Mouse (Mus musculus) heart, embryonic 14.5 days (tissue): ENCODE data around the gene Snai1. TPM values are rescaled to one million over a fixed set of nuclear protein-coding genes. Genes with fewer than 3 reads are reported as not detected.

Source experiments
- ATAC-seq: fragments of 200-750 bp; cut with Nextera tagmentation; 2 replicates; pipeline ENCODE4 v1.8.0; 2017; ENCODE audit warnings: low read depth, moderate TSS enrichment; ENCODE audit not compliant: insufficient number of reproducible peaks, insufficient read depth, low FRiP score
- H3K27ac ChIP-seq, 2 experiments: fragments of 200-500 bp in 1 of 2; fragments of 300-500 bp in 1 of 2; sonication (generic) in 1 of 2; replicated peaks in 1 of 2; 2 replicates each; pipeline ENCODE4 v1.5.1; 2012 to 2014; ENCODE audit warnings: low read depth in 2 of 2, low read length in 2 of 2, control low read depth in 1 of 2, mild to moderate bottlenecking in 1 of 2, mixed read lengths in 1 of 2; ENCODE audit not compliant: control insufficient read depth in 1 of 2, insufficient read depth in 1 of 2
- H3K27me3 ChIP-seq: fragments of 300-500 bp; sonication (generic); 2 replicates; pipeline ENCODE4 v1.6.1; 2014; ENCODE audit warnings: mild to moderate bottlenecking, low read length, control low read depth; ENCODE audit not compliant: control insufficient read depth, insufficient read depth
- H3K36me3 ChIP-seq: fragments of 300-500 bp; sonication (generic); 2 replicates; pipeline ENCODE4 v1.6.1; 2014; ENCODE audit warnings: mild to moderate bottlenecking, control low read depth, low read length, mixed read lengths; ENCODE audit not compliant: control insufficient read depth, insufficient read depth
- H3K4me1 ChIP-seq, 2 experiments: fragments of 200-500 bp in 1 of 2; fragments of 300-500 bp in 1 of 2; sonication (generic) in 1 of 2; 2 replicates each; pipeline ENCODE4 v1.6.1; 2012 to 2014; ENCODE audit warnings: low read length in 2 of 2, control low read depth in 1 of 2, mixed read lengths in 1 of 2; ENCODE audit not compliant: control insufficient read depth in 2 of 2, insufficient read depth in 2 of 2
- H3K4me2 ChIP-seq: fragments of 300-500 bp; sonication (generic); 2 replicates; pipeline ENCODE4 v1.6.1; 2014; ENCODE audit warnings: mild to moderate bottlenecking, low read length
- H3K4me3 ChIP-seq, 2 experiments: fragments of 200-500 bp in 1 of 2; fragments of 300-500 bp in 1 of 2; sonication (generic) in 1 of 2; 2 replicates each; pipeline ENCODE4 v1.5.1; 2012 to 2014; ENCODE audit warnings: low read length in 2 of 2, mild to moderate bottlenecking in 2 of 2, control low read depth in 1 of 2, low read depth in 1 of 2, moderate library complexity in 1 of 2; ENCODE audit not compliant: control insufficient read depth in 1 of 2, insufficient read depth in 1 of 2
- H3K9ac ChIP-seq: fragments of 300-500 bp; sonication (generic); 2 replicates; pipeline ENCODE4 v1.6.1; 2014; ENCODE audit warnings: mild to moderate bottlenecking, low read length
- H3K9me3 ChIP-seq: fragments of 300-500 bp; sonication (generic); 2 replicates; pipeline ENCODE4 v1.6.1; 2016; ENCODE audit warnings: low read length, control low read depth; ENCODE audit not compliant: control insufficient read depth
- WGBS: fragments of 180-500 bp; shearing (Covaris S2); extraction: QIAGEN DNeasy Blood & Tissue Kit; methylation state at CpG from one replicate; pipeline ENCODE4 v1.1.7; 2014; 5-methylcytosine and 5-hydroxymethylcytosine counted together
- polyA plus RNA-seq: library from polyadenylated mRNA; unstranded; fragments of >200 nt; fragmentation: Nextera tagmentation; extraction: Ambion mirVana; gene quantifications from 2 replicates; pipeline ENCODE4 v1.2.1, GENCODE M21; 2014

Gene Snai1
- polyA plus RNA-seq, 1 experiment from 2014 or later, result 11.8 TPM

DNA sequence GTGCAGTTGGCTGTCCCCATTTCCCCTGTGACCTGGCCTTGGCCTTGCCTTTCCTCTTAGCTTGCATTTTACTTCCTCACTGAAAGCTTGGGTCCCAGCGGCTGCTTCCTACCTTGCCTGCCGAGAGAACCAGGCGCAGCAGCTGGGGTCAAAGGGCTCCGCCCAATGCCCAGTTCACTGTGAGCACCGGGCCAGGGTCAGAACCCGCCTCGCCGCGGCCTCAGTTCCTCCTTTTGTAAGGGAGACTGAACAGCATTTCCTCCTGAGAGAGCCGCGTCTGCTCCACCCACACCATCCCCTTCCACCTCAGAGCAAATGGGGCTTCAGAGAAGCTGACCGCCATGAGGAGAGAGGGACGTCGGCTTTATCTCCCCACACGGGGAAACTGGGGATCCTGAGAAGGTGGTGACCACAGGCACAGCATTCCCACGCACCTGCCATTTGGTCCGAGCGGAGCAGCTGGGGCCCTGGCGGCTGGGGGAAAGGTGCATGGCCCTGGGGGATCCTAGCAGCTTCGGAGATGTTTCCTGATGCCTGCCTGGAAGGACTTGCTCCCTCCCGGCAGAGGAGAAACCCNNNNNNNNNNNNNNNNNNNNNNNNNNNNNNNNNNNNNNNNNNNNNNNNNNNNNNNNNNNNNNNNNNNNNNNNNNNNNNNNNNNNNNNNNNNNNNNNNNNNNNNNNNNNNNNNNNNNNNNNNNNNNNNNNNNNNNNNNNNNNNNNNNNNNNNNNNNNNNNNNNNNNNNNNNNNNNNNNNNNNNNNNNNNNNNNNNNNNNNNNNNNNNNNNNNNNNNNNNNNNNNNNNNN lies 51.0 kb downstream of the Snai1 start:
- Histone ChIP-seq H3K9me3 (no peaks in the 10 kb centered on the region), H3K4me2 (peak overlapping the region; percentile 62), H3K4me1 (peaks cover 11 to 30% of the 10 kb centered on the region in 2 experiments), H3K4me3 (peak overlapping the region; percentile 32 to 34), H3K27me3 (no peaks in the 10 kb centered on the region), H3K9ac (peak overlapping the region; percentile 68), H3K27ac (peak overlapping the region; percentile 65 to 85), H3K36me3 (no peaks in the 10 kb centered on the region)
- peak; percentile 38 for ATAC-seq
- WGBS, result 15% methylated on average over 21 of the region's 21 CpGs

Other genes with a start within 250 kb of the Snai1 start
- gene B4galt5, start 189.0 kb upstream of the Snai1 start, polyA plus RNA-seq, result 21.0 and 24.2 TPM in 2 replicates
- gene Slc9a8, start 116.5 kb upstream of the Snai1 start, polyA plus RNA-seq, result 19.3 and 21.1 TPM in 2 replicates
- gene Rnf114, start 45.5 kb upstream of the Snai1 start, polyA plus RNA-seq, result 67.1 and 68.5 TPM in 2 replicates
- gene Spata2, start 45.3 kb upstream of the Snai1 start, polyA plus RNA-seq, result 11.7 and 11.9 TPM in 2 replicates
- gene Ube2v1, start 93.9 kb downstream of the Snai1 start, polyA plus RNA-seq, result 166 and 175 TPM in 2 replicates
- gene Gm20431, start 123.3 kb downstream of the Snai1 start, polyA plus RNA-seq, result 0.19 and 5.2 TPM in 2 replicates
- gene Cebpb, start 150.7 kb downstream of the Snai1 start, polyA plus RNA-seq, result 14.2 and 17.0 TPM in 2 replicates
- 40.6 and 40.9 TPM in 2 replicates for gene Tmem189, start 151.6 kb downstream of the Snai1 start, polyA plus RNA-seq